Mouse (Mus musculus) heart, embryonic 15.5 days (tissue): ENCODE results near the gene Gpr33. TPM values are rescaled to one million over a fixed set of nuclear protein-coding genes. Genes with fewer than 3 reads are reported as not detected.

ENCODE experiments used
- ATAC-seq: fragments of 200-750 bp; cut with Nextera tagmentation; replicated peaks from 2 replicates; pipeline ENCODE4 v1.8.0; 2017; ENCODE audit warnings: low read depth, moderate TSS enrichment; ENCODE audit not compliant: insufficient number of reproducible peaks, insufficient read depth, low FRiP score
- H3K27ac ChIP-seq: fragments of 300-500 bp; sonication (generic); 2 replicates; pipeline ENCODE4 v1.5.1; 2015; ENCODE audit warnings: mild to moderate bottlenecking, inconsistent platforms
- H3K27me3 ChIP-seq: fragments of 300-500 bp; sonication (generic); 2 replicates; pipeline ENCODE4 v1.6.1; 2015; ENCODE audit warnings: inconsistent platforms
- H3K36me3 ChIP-seq: fragments of 300-500 bp; sonication (generic); 2 replicates; pipeline ENCODE4 v1.6.1; 2015; ENCODE audit warnings: mild to moderate bottlenecking, inconsistent platforms
- H3K4me1 ChIP-seq: fragments of 300-500 bp; sonication (generic); replicated peaks from 2 replicates; pipeline ENCODE4 v1.6.1; 2015; ENCODE audit warnings: inconsistent platforms
- H3K4me2 ChIP-seq: fragments of 300-500 bp; sonication (generic); 2 replicates; pipeline ENCODE4 v1.6.1; 2015; ENCODE audit warnings: inconsistent platforms, mild to moderate bottlenecking, moderate library complexity
- H3K4me3 ChIP-seq: fragments of 300-500 bp; sonication (generic); 2 replicates; pipeline ENCODE4 v1.5.1; 2015; ENCODE audit warnings: mild to moderate bottlenecking, inconsistent platforms
- H3K9ac ChIP-seq: fragments of 300-500 bp; sonication (generic); 2 replicates; pipeline ENCODE4 v1.6.1; 2015; ENCODE audit warnings: mild to moderate bottlenecking, inconsistent platforms
- H3K9me3 ChIP-seq: fragments of 300-500 bp; sonication (generic); replicated peaks from 2 replicates; pipeline ENCODE4 v1.6.1; 2016; ENCODE audit warnings: inconsistent platforms
- WGBS: fragments of 180-500 bp; shearing (Covaris S2); methylation state at CpG from one replicate; pipeline ENCODE4 v1.1.7; 2015; ENCODE audit warnings: mixed read lengths; 5-methylcytosine and 5-hydroxymethylcytosine counted together
- polyA plus RNA-seq: library from polyadenylated mRNA; unstranded; fragments of >200 nt; fragmentation: Nextera tagmentation; extraction: Ambion mirVana; gene quantifications from 2 replicates; pipeline ENCODE4 v1.2.1, GENCODE M21; 2015

Gene Gpr33
- not detected in 2 replicates for polyA plus RNA-seq

GRCm38 (mm10) chr12:52027963-52028362 is at the start of gene Gpr33:
Gene Gpr33, minus strand, starts transcription at chr12:52028063.
- H3K27ac ChIP-seq: no peak within 1 kb of the TSS
- no peak within 1 kb of the TSS for H3K4me3 ChIP-seq
- WGBS: 87% methylated on average over 3 of the region's 3 CpGs
- no peaks in the 10 kb centered on the region for H3K4me1 ChIP-seq
- H3K9ac ChIP-seq: no peak within 1 kb of the TSS
- H3K4me2 ChIP-seq: no peak within 1 kb of the TSS
- no peaks in the 10 kb centered on the region for H3K36me3 ChIP-seq
- ATAC-seq: no peak
- no peaks in the 10 kb centered on the region for H3K9me3 ChIP-seq
- H3K27me3 ChIP-seq: no peaks in the 10 kb centered on the region

GRCm38 (mm10) chr12:52049324-52049723 is 21.5 kb upstream of the Gpr33 start:
- no peak for ATAC-seq
- H3K4me1 ChIP-seq: no peaks in the 10 kb centered on the region
- no peak overlapping the region for H3K9ac ChIP-seq
- H3K4me3 ChIP-seq: no peak overlapping the region
- no peak overlapping the region for H3K4me2 ChIP-seq
- 58% methylated on average over 2 of the region's 2 CpGs for WGBS
- H3K9me3 ChIP-seq: no peaks in the 10 kb centered on the region
- H3K36me3 ChIP-seq: no peaks in the 10 kb centered on the region
- no peaks in the 10 kb centered on the region for H3K27me3 ChIP-seq
- H3K27ac ChIP-seq: no peak overlapping the region

- Histone ChIP-seq H3K4me1 (peaks cover 4% of the 10 kb centered on the region; the same call in 1 of the 2 replicates), H3K27ac (no peak overlapping the region), H3K4me2 (no peak overlapping the region), H3K9me3 (no peaks in the 10 kb centered on the region), H3K4me3 (no peak overlapping the region), H3K9ac (no peak overlapping the region), H3K36me3 (no peaks in the 10 kb centered on the region), H3K27me3 (no peaks in the 10 kb centered on the region)
- WGBS: 55% methylated on average over 4 of the region's 4 CpGs
- no peak for ATAC-seq
These were observed 18.5 kb upstream of the Gpr33 start for GRCm38 (mm10) chr12:52046371-52046770.

- peak overlapping the region; percentile 5; the same call in 1 of the 2 replicates for H3K27ac ChIP-seq
- peak; percentile 80 for ATAC-seq
- H3K4me2 ChIP-seq: no peak overlapping the region
- no peaks in the 10 kb centered on the region for H3K27me3 ChIP-seq
- no peak overlapping the region for H3K4me3 ChIP-seq
- no peaks in the 10 kb centered on the region for H3K36me3 ChIP-seq
- 41% methylated on average over 10 of the region's 10 CpGs for WGBS
- no peak overlapping the region for H3K9ac ChIP-seq
- no peaks in the 10 kb centered on the region for H3K9me3 ChIP-seq
- peaks cover 4% of the 10 kb centered on the region; the same call in 1 of the 2 replicates for H3K4me1 ChIP-seq
These were observed 15.0 kb upstream of the Gpr33 start for GRCm38 (mm10) chr12:52042818-52043336.

GRCm38 (mm10) chr12:52038352-52038751 is 10.5 kb upstream of the Gpr33 start:
- 52% methylated on average over 3 of the region's 3 CpGs for WGBS
- Histone ChIP-seq H3K4me1 (peaks cover 4% of the 10 kb centered on the region; the same call in 1 of the 2 replicates), H3K9me3 (no peaks in the 10 kb centered on the region), H3K4me3 (no peak overlapping the region), H3K27me3 (no peaks in the 10 kb centered on the region), H3K36me3 (no peaks in the 10 kb centered on the region), H3K27ac (no peak overlapping the region), H3K9ac (no peak overlapping the region), H3K4me2 (no peak overlapping the region)
- no peak for ATAC-seq

GRCm38 (mm10) chr12:52034956-52035355 is 7.1 kb upstream of the Gpr33 start:
- no peaks in the 10 kb centered on the region for H3K4me1 ChIP-seq
- H3K9me3 ChIP-seq: no peaks in the 10 kb centered on the region
- H3K27ac ChIP-seq: no peak overlapping the region
- no peak overlapping the region for H3K4me3 ChIP-seq
- no peak overlapping the region for H3K4me2 ChIP-seq
- H3K27me3 ChIP-seq: no peaks in the 10 kb centered on the region
- WGBS: 76% methylated on average over 3 of the region's 3 CpGs
- no peak for ATAC-seq
- no peak overlapping the region for H3K9ac ChIP-seq
- no peaks in the 10 kb centered on the region for H3K36me3 ChIP-seq

GRCm38 (mm10) chr12:52032276-52032675 is 4.4 kb upstream of the Gpr33 start:
- no peaks in the 10 kb centered on the region for H3K4me1 ChIP-seq
- WGBS: 85% methylated on average over 6 of the region's 6 CpGs
- no peak overlapping the region for H3K4me3 ChIP-seq
- no peak for ATAC-seq
- no peaks in the 10 kb centered on the region for H3K9me3 ChIP-seq
- H3K4me2 ChIP-seq: no peak overlapping the region
- no peaks in the 10 kb centered on the region for H3K27me3 ChIP-seq
- no peak overlapping the region for H3K9ac ChIP-seq
- no peaks in the 10 kb centered on the region for H3K36me3 ChIP-seq
- no peak overlapping the region for H3K27ac ChIP-seq

- WGBS: 70% methylated on average over 7 of the region's 7 CpGs
- no peak for ATAC-seq
- Histone ChIP-seq H3K4me2 (no peak overlapping the region), H3K27ac (no peak overlapping the region), H3K27me3 (no peaks in the 10 kb centered on the region), H3K4me3 (no peak overlapping the region), H3K9me3 (no peaks in the 10 kb centered on the region), H3K36me3 (no peaks in the 10 kb centered on the region), H3K9ac (no peak overlapping the region), H3K4me1 (no peaks in the 10 kb centered on the region)
These were observed 13.3 kb downstream of the Gpr33 start for GRCm38 (mm10) chr12:52014494-52015029.

- no peak overlapping the region for H3K27ac ChIP-seq
- WGBS: 83% methylated on average over 11 of the region's 11 CpGs
- no peaks in the 10 kb centered on the region for H3K4me1 ChIP-seq
- no peak overlapping the region for H3K9ac ChIP-seq
- no peak overlapping the region for H3K4me2 ChIP-seq
- H3K27me3 ChIP-seq: no peaks in the 10 kb centered on the region
- H3K4me3 ChIP-seq: no peak overlapping the region
- ATAC-seq: no peak
- no peaks in the 10 kb centered on the region for H3K36me3 ChIP-seq
- no peaks in the 10 kb centered on the region for H3K9me3 ChIP-seq
These were observed 13.8 kb downstream of the Gpr33 start for GRCm38 (mm10) chr12:52014044-52014443.

GRCm38 (mm10) chr12:52013274-52013673 is 14.6 kb downstream of the Gpr33 start:
- no peak for ATAC-seq
- 46% methylated on average over 9 of the region's 9 CpGs for WGBS
- no peak overlapping the region for H3K4me2 ChIP-seq

GRCm38 (mm10) chr12:52012159-52012558 is 15.7 kb downstream of the Gpr33 start:
- Histone ChIP-seq H3K4me3 (no peak overlapping the region), H3K27me3 (no peaks in the 10 kb centered on the region), H3K4me1 (no peaks in the 10 kb centered on the region), H3K9ac (no peak overlapping the region), H3K4me2 (no peak overlapping the region), H3K9me3 (no peaks in the 10 kb centered on the region), H3K27ac (no peak overlapping the region), H3K36me3 (no peaks in the 10 kb centered on the region)
- ATAC-seq: no peak
- WGBS: 39% methylated on average over 8 of the region's 8 CpGs

More at GRCm38 (mm10) chr12:52013274-52013673, 14.6 kb downstream of the Gpr33 start:
- no peaks in the 10 kb centered on the region for H3K9me3 ChIP-seq
- no peak overlapping the region for H3K9ac ChIP-seq
- no peaks in the 10 kb centered on the region for H3K27me3 ChIP-seq
- H3K4me1 ChIP-seq: no peaks in the 10 kb centered on the region
- no peak overlapping the region for H3K27ac ChIP-seq
- H3K36me3 ChIP-seq: no peaks in the 10 kb centered on the region
- no peak overlapping the region for H3K4me3 ChIP-seq

GRCm38 (mm10) chr12:52010630-52010961 is 17.3 kb downstream of the Gpr33 start:
- Histone ChIP-seq H3K36me3 (no peaks in the 10 kb centered on the region), H3K9ac (no peak overlapping the region), H3K4me3 (no peak overlapping the region), H3K4me1 (no peaks in the 10 kb centered on the region; the same call in 1 of the 2 replicates), H3K27me3 (no peaks in the 10 kb centered on the region), H3K4me2 (no peak overlapping the region), H3K27ac (no peak overlapping the region), H3K9me3 (no peaks in the 10 kb centered on the region)
- 72% methylated on average over 2 of the region's 2 CpGs for WGBS
- ATAC-seq: no peak
